Mouse (Mus musculus) effector memory CD4-positive, alpha-beta T cell, adult 5 months (primary cell): ENCODE measurements around the gene Zic5. TPM values are rescaled to one million over a fixed set of nuclear protein-coding genes. Genes with fewer than 3 reads are reported as not detected.

Source experiments
- polyA plus RNA-seq: library from polyadenylated mRNA; unstranded; fragments of 100-300 nt; shearing (Covaris generic); gene quantifications from one replicate; pipeline ENCODE4 v1.2.1, GENCODE M21; 2017

The Zic5 gene
- 0.10 TPM for polyA plus RNA-seq

GRCm38 (mm10) chr14:122464763-122465741 is at the start of gene Zic5:
Zic5 (minus strand) TSS chr14:122465677.

GRCm38 (mm10) chr14:122490441-122491328 is 25.2 kb upstream of the Zic5 start, which contains the start of gene Gm10837:
Gm10837 (plus strand) TSS chr14:122490586.

GRCm38 (mm10) chr14:122474891-122475556 is 9.5 kb upstream of the Zic5 start, which contains the start of gene Zic2:
Zic2 (plus strand) TSS chr14:122475435.

GRCm38 (mm10) chr14:122450496-122451382 is 14.7 kb downstream of the Zic5 start, which contains the start of gene Gm5089:
Gm5089 (minus strand) TSS chr14:122451115.

Other genes with a start within 250 kb of the Zic5 start
- gene Gm5089, start 14.6 kb downstream of the Zic5 start, polyA plus RNA-seq, result not detected
- not detected for gene Zic2, start 9.8 kb upstream of the Zic5 start, polyA plus RNA-seq
- not detected for gene Gm10837, start 24.9 kb upstream of the Zic5 start, polyA plus RNA-seq
- gene Pcca, start 68.6 kb upstream of the Zic5 start, polyA plus RNA-seq, result 27.1 TPM